Mouse (Mus musculus): ENCODE results near the gene Mrps21. TPM values are rescaled to one million over a fixed set of nuclear protein-coding genes. Genes with fewer than 3 reads are reported as not detected.
"Not testable (repeated sequence)": the region's sequence is repeated elsewhere in the genome, so short reads cannot be mapped to it uniquely, and the experiment has no call there.

Mrps21 gene
- total RNA-seq, 1 experiment from 2014 or later = 315 TPM

DNA sequence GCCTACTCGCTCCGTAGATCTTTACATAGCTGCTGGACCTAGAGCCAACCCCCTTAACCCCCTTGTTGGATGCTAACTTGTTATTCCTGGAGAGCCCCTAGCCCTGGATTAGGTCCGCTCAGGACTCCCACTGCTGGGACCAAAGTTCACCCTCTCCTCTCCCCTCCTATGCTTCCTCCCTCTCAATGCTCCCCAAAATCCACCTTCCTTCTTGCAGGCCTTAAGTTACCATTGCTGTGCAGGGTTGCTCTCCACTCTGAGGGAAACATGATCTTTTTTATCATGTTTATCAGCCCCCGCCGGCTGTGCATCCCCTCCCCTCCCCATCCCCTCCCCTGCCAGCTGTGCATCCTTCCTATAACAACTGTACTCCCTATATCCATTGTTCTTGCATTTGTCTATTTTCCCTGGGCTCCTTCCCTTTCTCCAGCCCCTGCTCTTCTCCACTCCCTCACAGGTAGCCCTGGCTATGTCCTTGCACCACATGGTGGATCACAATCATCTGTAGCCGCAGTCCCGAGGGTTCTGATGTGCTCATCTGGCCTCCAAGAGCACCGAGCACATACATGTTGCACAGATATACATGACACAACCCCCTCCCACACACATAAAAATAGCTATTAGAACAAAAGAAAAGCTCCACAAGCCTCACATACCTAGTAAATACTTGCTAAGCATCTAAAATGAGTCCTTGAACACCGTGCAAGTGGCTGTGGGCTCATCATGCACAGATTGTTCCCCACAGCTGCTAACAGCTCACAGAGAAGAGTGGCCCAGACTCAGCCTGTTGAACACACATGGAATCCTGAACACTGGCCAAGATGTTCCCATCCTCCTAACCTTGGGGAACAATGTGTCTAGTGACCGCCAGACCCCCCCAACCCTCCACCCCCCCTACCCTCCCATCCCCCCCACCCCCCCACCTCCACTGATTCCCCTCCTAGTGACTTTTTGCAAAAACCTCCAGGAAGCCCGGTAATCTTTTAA lies 21.0 kb upstream of the Mrps21 start:
- no peak for ATAC-seq (replicated peaks; ENCODE audit: low read depth, poor library complexity, severe bottlenecking)

- peak; percentile 61 for ATAC-seq (replicated peaks; ENCODE audit: low read depth, poor library complexity, severe bottlenecking)
These were observed 20.1 kb upstream of the Mrps21 start, which contains the start of gene BC028528 for GRCm38 (mm10) chr3:95891211-95892065. Gene BC028528 (minus strand): TSS chr3:95892005.

GRCm38 (mm10) chr3:95889664-95890063 lies 18.3 kb upstream of the Mrps21 start:
- ATAC-seq (replicated peaks; ENCODE audit: low read depth, poor library complexity, severe bottlenecking) = no peak

DNA sequence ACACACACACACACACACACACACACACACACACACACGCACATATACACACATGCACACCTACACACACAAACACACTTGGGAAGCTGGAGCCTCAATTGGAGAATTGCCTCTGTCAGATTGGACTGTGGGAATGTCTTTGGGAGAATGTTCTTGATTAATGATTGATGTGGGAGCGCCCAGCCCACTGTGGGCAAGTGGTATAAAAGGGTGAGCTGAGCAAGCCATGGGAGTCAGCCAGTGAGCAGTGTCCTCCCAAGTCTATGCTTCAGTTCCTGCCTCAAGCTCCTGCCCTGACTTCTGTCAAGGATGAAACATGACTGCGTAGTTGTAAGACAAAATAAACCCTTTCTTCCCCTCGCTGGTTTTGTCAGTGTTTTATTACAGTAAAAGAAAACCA lies 16.3 kb upstream of the Mrps21 start:
- ATAC-seq (replicated peaks; ENCODE audit: low read depth, poor library complexity, severe bottlenecking) = no peak

DNA sequence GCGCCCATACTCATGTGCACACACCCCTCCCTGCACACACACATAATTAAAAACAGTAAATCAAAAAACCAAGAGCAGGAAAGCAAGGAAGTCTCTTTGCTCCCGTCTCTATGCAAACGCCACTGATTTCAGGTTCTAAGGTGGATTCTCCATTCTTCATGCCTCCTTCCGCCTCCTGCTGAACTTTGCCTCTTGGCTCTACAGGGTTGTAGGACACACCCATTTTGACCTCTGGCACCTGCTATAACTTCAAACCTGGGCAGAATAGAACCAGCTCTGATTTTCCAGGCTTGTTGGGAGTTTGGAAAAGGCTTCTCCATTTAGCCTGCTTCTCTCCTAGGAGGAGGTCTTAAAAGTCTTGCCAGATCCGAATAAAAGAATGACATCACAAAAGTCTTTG lies 13.1 kb upstream of the Mrps21 start:
- no peak for ATAC-seq (replicated peaks; ENCODE audit: low read depth, poor library complexity, severe bottlenecking)

GRCm38 (mm10) chr3:95882816-95883425 lies 11.6 kb upstream of the Mrps21 start:
- no peak for ATAC-seq (replicated peaks; ENCODE audit: low read depth, poor library complexity, severe bottlenecking)

- ATAC-seq (replicated peaks; ENCODE audit: low read depth, poor library complexity, severe bottlenecking) = peak; percentile 98
These were observed 10.9 kb upstream of the Mrps21 start, which contains the start of gene Ciart for GRCm38 (mm10) chr3:95881979-95882815. Gene Ciart (minus strand): TSS chr3:95882251.

- no peak for ATAC-seq (replicated peaks; ENCODE audit: low read depth, poor library complexity, severe bottlenecking)
These were observed 7.7 kb upstream of the Mrps21 start for GRCm38 (mm10) chr3:95879063-95879462.

GRCm38 (mm10) chr3:95872048-95872447 lies 729 bp upstream of the Mrps21 start:
- no peak for ATAC-seq (replicated peaks; ENCODE audit: low read depth, poor library complexity, severe bottlenecking)

DNA sequence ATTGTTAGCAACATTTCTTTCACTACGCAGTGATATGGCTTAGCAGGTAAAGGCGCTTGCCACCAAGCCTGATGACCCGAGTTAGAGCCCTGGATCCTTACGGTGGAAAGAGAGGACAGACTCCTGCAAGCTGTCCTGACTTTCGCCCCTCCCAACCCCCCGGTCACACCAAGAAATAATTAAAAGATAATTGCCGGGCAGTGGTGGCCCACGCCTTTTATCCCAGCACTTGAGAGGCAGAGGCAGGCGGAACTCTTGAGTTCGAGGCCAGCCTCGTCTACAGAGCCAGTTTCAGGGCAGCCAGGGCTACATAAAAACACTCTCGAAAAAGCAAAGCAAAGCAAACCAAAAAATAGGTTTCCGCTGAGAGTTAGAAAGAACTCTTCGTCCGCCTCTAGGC lies 343 bp downstream of the Mrps21 start:
- no peak for ATAC-seq (replicated peaks; ENCODE audit: low read depth, poor library complexity, severe bottlenecking)

DNA sequence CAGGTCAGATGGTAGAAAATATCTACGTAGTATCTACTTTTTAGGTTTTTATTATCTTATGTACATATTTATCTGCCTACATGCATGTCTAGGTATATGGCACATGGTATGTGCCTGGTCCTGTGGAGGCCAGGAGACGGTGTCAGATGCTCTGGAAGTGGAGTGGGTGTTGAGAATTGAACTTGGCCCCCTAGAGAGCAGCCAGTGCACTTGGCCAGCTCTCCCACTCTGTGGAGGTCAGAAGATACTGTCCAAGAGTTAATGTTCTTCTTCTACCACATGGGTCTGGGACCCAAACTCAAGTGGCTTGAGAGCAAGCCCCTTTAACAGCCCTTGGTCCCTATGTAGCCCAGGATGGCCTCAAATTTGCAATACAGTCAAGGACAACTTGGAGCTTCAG lies 3.9 kb downstream of the Mrps21 start:
- no peak for ATAC-seq (replicated peaks; ENCODE audit: low read depth, poor library complexity, severe bottlenecking)

GRCm38 (mm10) chr3:95866071-95866470 lies 5.2 kb downstream of the Mrps21 start:
- no peak for ATAC-seq (replicated peaks; ENCODE audit: low read depth, poor library complexity, severe bottlenecking)

GRCm38 (mm10) chr3:95865571-95865970 lies 5.7 kb downstream of the Mrps21 start:
- no peak for ATAC-seq (replicated peaks; ENCODE audit: low read depth, poor library complexity, severe bottlenecking)

GRCm38 (mm10) chr3:95865050-95865449 lies 6.3 kb downstream of the Mrps21 start:
- no peak for ATAC-seq (replicated peaks; ENCODE audit: low read depth, poor library complexity, severe bottlenecking)

- ATAC-seq (replicated peaks; ENCODE audit: low read depth, poor library complexity, severe bottlenecking) = no peak
These were observed 7.7 kb downstream of the Mrps21 start for GRCm38 (mm10) chr3:95863578-95863977.

- ATAC-seq (replicated peaks; ENCODE audit: low read depth, poor library complexity, severe bottlenecking) = peak; percentile 95
These were observed 9.5 kb downstream of the Mrps21 start for GRCm38 (mm10) chr3:95861796-95862195.

DNA sequence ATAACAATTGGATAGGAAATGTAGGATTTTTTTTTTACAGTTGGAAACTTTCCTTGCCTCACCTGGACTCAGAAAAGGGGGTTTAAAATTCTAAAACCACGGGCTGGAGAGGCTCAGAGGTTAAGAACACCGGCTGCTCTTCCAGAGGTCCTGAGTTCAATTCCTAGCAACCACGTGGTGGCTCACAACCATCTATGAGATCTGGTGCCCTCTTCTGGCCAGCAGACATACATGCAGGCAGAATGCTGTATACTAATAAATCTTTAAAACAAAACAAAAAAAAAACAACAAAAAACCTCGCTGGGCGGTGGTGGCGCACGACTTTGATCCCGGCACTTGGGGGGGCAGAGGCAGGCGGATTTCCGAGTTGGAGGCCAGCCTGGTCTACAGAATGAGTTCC lies 10.1 kb downstream of the Mrps21 start:
- ATAC-seq (replicated peaks; ENCODE audit: low read depth, poor library complexity, severe bottlenecking) = no peak

DNA sequence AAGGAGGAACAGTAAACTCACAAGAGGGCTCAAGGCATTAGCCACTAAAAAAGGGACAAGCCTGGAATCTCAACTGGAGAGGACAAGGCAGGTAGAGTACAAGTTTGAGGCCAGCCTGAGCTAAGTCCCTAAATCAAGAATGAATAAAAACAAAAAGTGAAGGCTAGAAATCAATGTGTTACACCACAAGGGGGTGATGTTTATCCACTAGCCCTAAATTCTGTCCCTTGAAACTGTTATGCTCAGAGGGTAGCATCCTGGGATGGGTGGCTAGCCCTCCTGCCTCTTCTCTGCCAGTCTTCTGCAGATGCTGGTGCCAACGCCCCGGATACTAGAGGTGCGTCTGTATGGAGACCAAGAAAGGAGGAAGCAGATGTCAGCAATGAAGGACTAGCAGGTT lies 11.0 kb downstream of the Mrps21 start:
- ATAC-seq (replicated peaks; ENCODE audit: low read depth, poor library complexity, severe bottlenecking) = no peak

- not testable (repeated sequence) for ATAC-seq (replicated peaks; ENCODE audit: low read depth, poor library complexity, severe bottlenecking)
These were observed 13.0 kb downstream of the Mrps21 start for GRCm38 (mm10) chr3:95858278-95858677.

Measured in common myeloid progenitor, adult 5-6 weeks (primary cell).